Mouse (Mus musculus): ENCODE measurements around the gene Zer1. TPM values are rescaled to one million over a fixed set of nuclear protein-coding genes. Genes with fewer than 3 reads are reported as not detected.
"Not testable (repeated sequence)": the region's sequence is repeated elsewhere in the genome, so short reads cannot be mapped to it uniquely, and the experiment has no call there.

The Zer1 gene
- total and polyA plus RNA-seq, 2 experiments from 2014 or later, result 14.0 to 99.2 TPM

- DNase-seq (ENCODE audit: low spot score) (peak; percentile 85), ATAC-seq (no peak)
- no peaks in the 10 kb centered on the region for H3K36me3 ChIP-seq (ENCODE audit: insufficient read depth, low read length)
- TF ChIP-seq CTCF (IDR thresholded peaks at IDR 0.05; ENCODE audit: low read depth), result peak; percentile 77
- H3K4me3 ChIP-seq (ENCODE audit: low read length), result no peak overlapping the region
- no peaks in the 10 kb centered on the region for H3K27me3 ChIP-seq (ENCODE audit: insufficient read depth, low read length)
- no peak overlapping the region for H3K27ac ChIP-seq
- H3K4me1 ChIP-seq (ENCODE audit: insufficient read depth, low read length), result no peaks in the 10 kb centered on the region
- no peaks in the 10 kb centered on the region for H3K9me3 ChIP-seq (ENCODE audit: low read length)
- H3K4me2 ChIP-seq (ENCODE audit: low read depth, low read length), result no peak overlapping the region
- no peak overlapping the region for H3K9ac ChIP-seq (replicated peaks; ENCODE audit: low read length)
Observed at GRCm38 (mm10) chr2:30161809-30162208, 37.4 kb upstream of the Zer1 start.

- H3K4me1 ChIP-seq (ENCODE audit: insufficient read depth, low read length); H3K27me3 ChIP-seq (ENCODE audit: insufficient read depth, low read length); H3K9me3 ChIP-seq (ENCODE audit: low read length); H3K4me2 ChIP-seq (ENCODE audit: low read depth, low read length); H3K27ac ChIP-seq; H3K36me3 ChIP-seq (ENCODE audit: insufficient read depth, low read length); H3K4me3 ChIP-seq (ENCODE audit: low read length); DNase-seq (ENCODE audit: low spot score); ATAC-seq; H3K9ac ChIP-seq (replicated peaks; ENCODE audit: low read length): not testable (repeated sequence)
- WGBS, result 86% methylated on average over 8 of the region's 10 CpGs
Observed at GRCm38 (mm10) chr2:30159871-30160270, 35.5 kb upstream of the Zer1 start.

DNA sequence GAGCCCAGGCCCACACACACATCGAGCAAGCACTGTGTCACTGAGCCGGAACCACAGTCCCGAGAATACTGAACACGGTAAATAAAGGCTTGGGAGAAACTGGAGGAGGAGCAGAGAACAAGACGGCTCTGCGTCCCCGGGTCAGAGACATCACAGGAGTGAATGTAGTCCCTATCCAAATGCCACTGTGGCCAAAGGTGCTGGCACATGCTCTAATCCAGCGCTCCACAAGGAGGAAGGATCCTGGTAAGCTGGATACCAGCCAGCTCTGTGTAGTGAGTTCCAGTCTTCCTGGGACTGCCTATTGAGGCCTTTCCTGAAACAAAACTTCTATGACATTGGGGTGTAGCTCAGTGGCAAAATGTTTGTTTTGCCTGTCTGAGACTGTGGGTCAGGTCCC is 28.2 kb upstream of the Zer1 start:
- Histone ChIP-seq H3K27ac (no peak overlapping the region), H3K27me3 (ENCODE audit: insufficient read depth, low read length) (no peaks in the 10 kb centered on the region), H3K4me2 (ENCODE audit: low read depth, low read length) (no peak overlapping the region), H3K4me3 (ENCODE audit: low read length) (no peak overlapping the region), H3K4me1 (ENCODE audit: insufficient read depth, low read length) (no peaks in the 10 kb centered on the region), H3K36me3 (ENCODE audit: insufficient read depth, low read length) (peaks cover 29% of the 10 kb centered on the region), H3K9me3 (ENCODE audit: low read length) (no peaks in the 10 kb centered on the region), H3K9ac (replicated peaks; ENCODE audit: low read length) (no peak overlapping the region)
- WGBS, result 72% methylated on average over 8 of the region's 8 CpGs
- DNase-seq (ENCODE audit: low spot score) (no peak), ATAC-seq (no peak)
- TF ChIP-seq CTCF (IDR thresholded peaks at IDR 0.05; ENCODE audit: low read depth), result no peak

DNA sequence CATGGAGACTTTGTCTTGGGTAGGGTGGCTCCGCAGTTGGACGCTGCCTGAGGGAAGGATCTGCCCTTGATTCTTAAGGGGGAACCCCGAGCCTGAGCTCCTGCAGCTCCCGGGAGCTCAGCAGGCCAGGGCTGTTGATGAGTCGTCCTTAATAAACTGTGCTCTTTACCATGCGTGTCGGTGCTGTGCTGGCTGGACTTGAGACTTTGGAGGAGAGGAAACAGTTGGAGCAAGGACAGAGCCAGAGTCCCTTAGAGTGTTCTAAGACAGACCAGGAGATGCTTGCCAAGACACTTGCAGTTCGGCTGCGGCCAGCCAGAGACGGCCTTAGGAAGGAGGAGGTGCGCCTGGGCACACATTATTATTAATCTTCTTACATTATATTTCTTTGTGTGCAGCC is 27.5 kb upstream of the Zer1 start:
- H3K9me3 ChIP-seq (ENCODE audit: low read length), result no peaks in the 10 kb centered on the region
- no peaks in the 10 kb centered on the region for H3K27me3 ChIP-seq (ENCODE audit: insufficient read depth, low read length)
- H3K4me2 ChIP-seq (ENCODE audit: low read depth, low read length), result no peak overlapping the region
- TF ChIP-seq CTCF (IDR thresholded peaks at IDR 0.05; ENCODE audit: low read depth), result no peak
- H3K4me3 ChIP-seq (ENCODE audit: low read length), result no peak overlapping the region
- no peak overlapping the region for H3K27ac ChIP-seq
- H3K9ac ChIP-seq (replicated peaks; ENCODE audit: low read length), result no peak overlapping the region
- DNase-seq (ENCODE audit: low spot score) (no peak), ATAC-seq (no peak)
- no peaks in the 10 kb centered on the region for H3K4me1 ChIP-seq (ENCODE audit: insufficient read depth, low read length)
- H3K36me3 ChIP-seq (ENCODE audit: insufficient read depth, low read length), result peaks cover 37% of the 10 kb centered on the region
- WGBS, result 76% methylated on average over 11 of the region's 11 CpGs

GRCm38 (mm10) chr2:30147466-30147865 is 23.1 kb upstream of the Zer1 start:
- H3K27ac ChIP-seq, result no peak overlapping the region
- no peak overlapping the region for H3K9ac ChIP-seq (replicated peaks; ENCODE audit: low read length)
- H3K4me2 ChIP-seq (ENCODE audit: low read depth, low read length), result no peak overlapping the region
- peaks cover 68% of the 10 kb centered on the region for H3K36me3 ChIP-seq (ENCODE audit: insufficient read depth, low read length)
- no peaks in the 10 kb centered on the region for H3K9me3 ChIP-seq (ENCODE audit: low read length)
- no peaks in the 10 kb centered on the region for H3K4me1 ChIP-seq (ENCODE audit: insufficient read depth, low read length)
- no peak overlapping the region for H3K4me3 ChIP-seq (ENCODE audit: low read length)
- whole genome bisulfite sequencing, result 88% methylated on average over 4 of the region's 4 CpGs
- DNase-seq (ENCODE audit: low spot score) (no peak), ATAC-seq (no peak)
- H3K27me3 ChIP-seq (ENCODE audit: insufficient read depth, low read length), result no peaks in the 10 kb centered on the region
- TF ChIP-seq CTCF (IDR thresholded peaks at IDR 0.05; ENCODE audit: low read depth), result no peak

DNA sequence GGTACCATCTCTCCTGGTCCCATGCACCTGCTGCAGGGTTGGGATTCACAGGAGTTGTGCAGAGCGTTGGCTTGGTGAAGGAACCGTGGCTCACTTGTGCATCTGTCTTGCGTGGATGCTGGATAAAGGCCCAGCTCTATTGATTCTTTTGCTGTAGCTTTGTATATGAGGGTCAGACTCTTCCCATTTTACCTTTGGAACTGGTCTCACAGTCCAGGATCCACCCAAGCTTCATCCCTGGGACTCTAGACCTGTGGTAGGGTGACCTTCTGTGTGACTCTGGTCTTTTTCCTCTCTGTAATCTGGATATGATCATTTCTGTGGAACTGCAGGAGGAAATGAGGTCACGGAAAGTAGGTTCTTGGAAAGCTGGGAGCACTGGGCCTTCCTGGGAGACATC is 20.1 kb upstream of the Zer1 start:
- no peak for ATAC-seq
- Histone ChIP-seq H3K27ac (no peak overlapping the region), H3K9me3 (ENCODE audit: low read length) (no peaks in the 10 kb centered on the region), H3K36me3 (ENCODE audit: insufficient read depth, low read length) (peaks cover 75% of the 10 kb centered on the region), H3K4me2 (ENCODE audit: low read depth, low read length) (no peak overlapping the region), H3K27me3 (ENCODE audit: insufficient read depth, low read length) (no peaks in the 10 kb centered on the region), H3K9ac (replicated peaks; ENCODE audit: low read length) (no peak overlapping the region), H3K4me1 (ENCODE audit: insufficient read depth, low read length) (no peaks in the 10 kb centered on the region), H3K4me3 (ENCODE audit: low read length) (no peak overlapping the region)
- TF ChIP-seq CTCF (IDR thresholded peaks at IDR 0.05; ENCODE audit: low read depth), result no peak
- 97% methylated on average over 4 of the region's 4 CpGs for WGBS
- DNase-seq (ENCODE audit: low spot score), result no peak

DNA sequence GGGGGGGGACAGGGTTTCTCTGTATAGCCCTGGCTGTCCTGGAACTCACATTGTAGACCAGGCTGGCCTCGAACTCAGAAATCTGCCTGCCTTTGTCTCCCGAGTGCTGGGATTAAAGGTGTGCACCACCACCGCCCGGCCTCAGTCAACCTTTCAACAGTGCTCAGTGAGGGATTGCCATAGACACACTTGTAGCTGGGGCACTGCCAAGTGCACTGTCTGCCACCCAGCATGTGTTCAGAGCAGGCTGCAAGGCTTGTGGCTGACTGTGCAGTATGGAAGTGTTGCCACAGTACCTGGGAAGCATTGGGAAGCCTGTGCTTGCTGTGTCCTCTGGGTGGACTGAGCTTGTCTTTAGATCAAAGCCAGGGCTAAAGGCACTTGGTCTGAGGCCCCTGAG is 15.6 kb upstream of the Zer1 start:
- not testable (repeated sequence) for H3K27me3 ChIP-seq (ENCODE audit: insufficient read depth, low read length); DNase-seq (ENCODE audit: low spot score); H3K9me3 ChIP-seq (ENCODE audit: low read length); H3K4me2 ChIP-seq (ENCODE audit: low read depth, low read length); H3K4me3 ChIP-seq (ENCODE audit: low read length); H3K9ac ChIP-seq (replicated peaks; ENCODE audit: low read length); H3K4me1 ChIP-seq (ENCODE audit: insufficient read depth, low read length); H3K27ac ChIP-seq; ATAC-seq
- H3K36me3 ChIP-seq (ENCODE audit: insufficient read depth, low read length), result peaks cover 52% of the 10 kb centered on the region
- 78% methylated on average over 4 of the region's 4 CpGs for WGBS
